Mouse (Mus musculus): ENCODE measurements at regions not wholly inside any gene's neighbourhood (a gene's known extent, or its start where the extent isn't known, plus 50 kb on each side); places are given as distances from the start of the nearest gene placed in this dataset.

- no peak for DNase-seq
Observed at GRCm38 (mm10) chr3:35235772-35236171, 518.1 kb upstream of the Atp11b start.

- no peak for DNase-seq
Observed at GRCm38 (mm10) chr3:35237342-35237741, 516.6 kb upstream of the Atp11b start.

GRCm38 (mm10) chr3:35242349-35242748 lies 511.6 kb upstream of the Atp11b start:
- no peak for DNase-seq

- DNase-seq: no peak
Observed at GRCm38 (mm10) chr3:35242871-35243529, 510.9 kb upstream of the Atp11b start.

GRCm38 (mm10) chr3:35245003-35245402 lies 508.9 kb upstream of the Atp11b start:
- no peak for DNase-seq

- DNase-seq: no peak
Observed at GRCm38 (mm10) chr3:35245946-35246665, 507.8 kb upstream of the Atp11b start.

GRCm38 (mm10) chr3:35249160-35249559 lies 504.7 kb upstream of the Atp11b start:
- no peak for DNase-seq

- DNase-seq: no peak
Observed at GRCm38 (mm10) chr3:35250092-35250749, 503.7 kb upstream of the Atp11b start.

GRCm38 (mm10) chr3:35253861-35254260 lies 500.0 kb upstream of the Atp11b start:
- no peak for DNase-seq

GRCm38 (mm10) chr3:35260936-35261335 lies 493.0 kb upstream of the Atp11b start:
- DNase-seq: no peak

- DNase-seq: no peak
Observed at GRCm38 (mm10) chr3:35268949-35269348, 485.0 kb upstream of the Atp11b start.

GRCm38 (mm10) chr3:35269977-35270880 lies 483.7 kb upstream of the Atp11b start:
- no peak for DNase-seq

- DNase-seq: peak; percentile 12
Observed at GRCm38 (mm10) chr3:35273546-35273945, 480.4 kb upstream of the Atp11b start.

GRCm38 (mm10) chr3:35280981-35281380 lies 472.9 kb upstream of the Atp11b start:
- DNase-seq: no peak

- DNase-seq: no peak
Observed at GRCm38 (mm10) chr3:35282106-35282505, 471.8 kb upstream of the Atp11b start.

GRCm38 (mm10) chr3:35294771-35295170 lies 459.1 kb upstream of the Atp11b start:
- DNase-seq: no peak

- DNase-seq: no peak
Observed at GRCm38 (mm10) chr3:35295746-35296145, 458.2 kb upstream of the Atp11b start.

- no peak for DNase-seq
Observed at GRCm38 (mm10) chr3:35299036-35299435, 454.9 kb upstream of the Atp11b start.

GRCm38 (mm10) chr3:35306013-35306412 lies 447.9 kb upstream of the Atp11b start:
- DNase-seq: no peak

- DNase-seq: no peak
Observed at GRCm38 (mm10) chr3:35314177-35314576, 439.7 kb upstream of the Atp11b start.

GRCm38 (mm10) chr3:35315162-35315561 lies 438.7 kb upstream of the Atp11b start:
- no peak for DNase-seq

GRCm38 (mm10) chr3:35318348-35318747 lies 435.6 kb upstream of the Atp11b start:
- no peak for DNase-seq

- no peak for DNase-seq
Observed at GRCm38 (mm10) chr3:35320844-35321393, 433.0 kb upstream of the Atp11b start.

All from kidney, postnatal 14 days (tissue).